Mouse (Mus musculus): Measurements from ENCODE around the gene D5Ertd579e.

DNA sequence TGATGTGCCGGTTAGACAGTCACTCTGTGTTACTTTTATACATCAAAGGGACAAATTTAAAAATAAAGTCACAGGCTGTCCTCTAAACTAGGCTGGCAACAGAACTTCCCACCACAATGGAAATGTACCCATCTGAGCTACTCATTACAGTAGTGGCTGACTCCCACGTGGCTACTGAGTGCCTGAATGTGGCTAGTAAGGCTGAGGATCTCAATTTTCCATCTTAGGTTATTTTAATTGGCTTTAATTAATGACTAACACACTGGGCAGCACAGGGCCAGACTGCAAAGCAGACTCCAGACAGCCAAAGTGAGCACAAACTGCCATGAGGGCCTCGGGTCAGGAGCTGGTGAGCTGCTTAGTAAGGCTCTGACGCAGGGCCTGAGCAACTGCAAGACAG, 134.3 kb downstream of the D5Ertd579e start:
- TF ChIP-seq CTCF (conservative IDR thresholded peaks at IDR 0.05; ENCODE audit: low read length) (no peak), NANOG (IDR thresholded peaks at IDR 0.05; ENCODE audit: borderline replicate concordance, low read length) (no peak)

Data from E14TG2a.4 (cell line).